Mouse (Mus musculus) ES-CJ7 (cell line): ENCODE data around the gene Cebpzos.
A peak's percentile ranks its signal among the peaks of the same experiment; 100 is the strongest.

Experiments used
- DNase-seq: peaks from one replicate; pipeline ENCODE4 v3.0.0; 2011; ENCODE audit warnings: low read depth, low spot score

Cebpzos gene

DNA sequence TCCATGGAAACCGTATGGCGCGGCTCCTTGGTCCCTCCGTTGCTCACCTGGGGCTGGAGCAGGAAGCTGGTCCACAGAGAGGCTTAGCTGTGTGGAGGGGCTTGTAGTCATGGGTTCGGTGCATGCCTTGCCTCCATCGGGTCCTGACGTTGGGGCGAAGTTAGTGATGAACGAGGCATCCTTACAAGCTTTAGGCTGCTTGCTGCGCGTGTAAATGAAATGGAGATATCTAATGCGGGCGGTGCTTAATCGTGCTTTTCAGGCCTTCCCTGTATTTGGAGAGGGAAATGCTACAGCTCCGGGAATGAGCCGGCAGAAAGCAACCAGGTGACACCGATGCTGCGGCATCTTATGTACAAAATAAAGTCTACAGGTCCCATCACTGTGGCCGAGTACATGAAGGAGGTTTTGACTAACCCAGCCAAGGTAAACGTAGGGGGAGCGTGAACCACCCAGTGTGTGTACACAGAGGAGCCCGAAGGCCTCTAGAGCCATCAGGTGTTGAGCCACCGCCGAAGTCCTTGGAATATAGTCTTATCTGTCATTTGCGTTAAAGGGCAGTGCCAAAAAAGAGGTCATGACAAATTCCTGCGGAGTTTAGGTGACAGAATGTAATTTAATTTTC is 21.0 kb downstream of the Cebpzos start:
- DNase-seq: peak; percentile 17

DNA sequence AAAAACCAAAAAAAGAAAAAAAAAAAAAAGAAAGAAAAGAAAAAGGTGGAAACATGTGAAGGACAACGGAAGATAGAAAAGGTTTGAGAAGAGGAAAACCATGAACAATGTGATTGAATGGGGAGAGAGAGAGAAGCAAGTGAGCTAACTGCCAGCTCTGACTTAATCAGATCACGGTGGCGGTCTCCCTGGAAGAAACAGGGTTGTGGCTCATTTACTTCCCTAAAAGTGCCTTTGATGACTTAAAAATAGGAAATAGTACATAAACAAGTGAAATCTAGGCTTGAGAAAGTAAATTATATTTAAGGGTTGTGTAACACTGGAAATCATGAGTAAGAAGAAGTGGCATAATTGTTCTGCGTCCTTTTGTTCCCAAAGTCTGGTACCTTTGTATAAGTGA is 22.6 kb downstream of the Cebpzos start:
- DNase-seq: no peak

DNA sequence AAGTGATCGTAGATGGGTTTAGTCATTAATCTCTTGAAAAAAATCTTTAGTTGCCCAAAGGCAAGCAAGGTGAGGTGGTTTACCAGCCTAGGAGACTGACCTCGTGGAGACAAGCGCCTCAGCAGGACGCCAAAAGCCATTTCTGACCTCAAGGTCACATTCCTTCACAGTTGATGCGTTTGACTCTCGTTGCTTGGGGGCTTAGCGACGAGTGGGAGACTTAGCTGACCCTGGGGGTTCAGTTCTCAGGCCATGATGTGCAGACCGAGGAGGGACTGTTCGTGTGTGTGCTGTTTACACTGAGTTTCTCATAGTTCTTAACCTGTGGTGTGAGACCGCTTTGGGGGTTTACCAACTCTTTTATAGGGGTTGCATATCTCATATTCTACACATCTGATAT is 26.3 kb downstream of the Cebpzos start:
- DNase-seq: peak; percentile 19

DNA sequence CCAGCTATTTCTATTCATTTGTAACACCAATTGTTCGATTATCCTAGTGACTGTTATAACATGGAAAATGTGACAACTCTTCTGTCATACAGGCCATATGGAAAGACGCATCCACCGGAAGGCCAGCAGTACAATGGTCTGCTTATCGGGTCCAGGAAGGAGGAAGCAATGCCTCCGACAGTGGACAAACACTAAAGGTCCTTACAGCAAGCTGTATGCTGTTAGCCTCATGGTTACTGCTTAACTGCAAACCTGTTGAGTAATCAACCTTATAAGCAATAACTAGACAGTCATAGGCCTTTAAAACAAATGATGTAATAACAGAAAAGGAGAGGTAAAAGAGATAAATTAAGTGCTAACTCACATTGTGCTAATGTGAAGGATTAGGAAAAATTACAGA is 34.9 kb downstream of the Cebpzos start:
- no peak for DNase-seq

DNA sequence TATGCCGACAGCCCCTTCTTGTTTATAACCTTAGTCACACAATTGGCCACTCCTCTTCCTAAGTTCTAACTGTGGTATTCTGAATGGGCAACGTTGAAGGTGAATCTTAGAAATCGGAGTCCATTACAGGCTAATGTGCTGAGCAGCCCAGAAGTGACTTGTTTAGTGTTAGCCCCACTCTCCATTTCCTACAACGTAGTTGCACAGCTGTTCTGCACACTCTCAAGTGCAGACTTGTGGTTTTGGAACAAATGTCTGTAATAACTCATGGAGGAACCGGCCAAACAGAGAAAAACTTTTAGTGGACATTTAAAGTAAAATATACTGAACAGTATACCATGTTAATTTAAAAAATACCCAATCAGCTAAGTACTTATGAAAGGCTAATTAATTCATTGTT is 35.8 kb downstream of the Cebpzos start:
- DNase-seq: no peak

DNA sequence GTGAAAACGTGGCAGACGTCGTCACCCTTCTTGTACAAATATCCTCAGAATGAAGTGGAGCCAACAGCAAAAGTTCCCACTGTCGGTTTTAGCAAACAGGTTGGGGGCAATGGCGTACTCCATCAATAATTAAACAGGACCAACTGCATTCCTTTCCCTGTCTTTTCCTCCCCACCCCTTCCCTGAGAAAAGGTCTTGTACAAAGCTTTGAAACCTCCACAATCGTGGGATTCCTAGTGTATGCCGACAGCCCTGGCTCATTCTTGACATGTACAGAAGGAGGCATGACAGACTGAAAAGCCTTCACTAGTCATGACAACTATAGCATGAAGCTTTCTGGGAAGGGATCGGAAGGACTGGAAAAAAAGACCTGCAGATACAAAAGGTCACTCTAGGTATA is 36.9 kb downstream of the Cebpzos start:
- no peak for DNase-seq

DNA sequence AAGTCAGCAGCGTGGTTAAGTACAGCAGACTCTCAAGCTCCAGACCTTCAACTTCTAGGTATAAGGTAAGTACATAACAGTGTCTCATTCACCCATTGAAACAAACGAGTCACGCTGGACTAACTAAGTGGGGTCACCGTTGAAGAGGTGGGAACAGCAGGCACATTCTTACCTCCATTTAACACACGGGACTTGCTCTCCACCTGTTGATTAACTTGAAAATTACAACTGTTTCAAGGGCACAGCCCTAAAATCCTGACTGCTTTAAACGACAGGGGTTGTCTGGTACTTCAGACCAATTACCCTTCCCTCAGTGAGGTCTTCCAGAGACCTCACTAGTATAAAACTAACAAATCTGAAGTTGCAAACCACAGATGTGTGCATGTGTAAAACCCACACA is 43.2 kb downstream of the Cebpzos start:
- DNase-seq: peak; percentile 21

DNA sequence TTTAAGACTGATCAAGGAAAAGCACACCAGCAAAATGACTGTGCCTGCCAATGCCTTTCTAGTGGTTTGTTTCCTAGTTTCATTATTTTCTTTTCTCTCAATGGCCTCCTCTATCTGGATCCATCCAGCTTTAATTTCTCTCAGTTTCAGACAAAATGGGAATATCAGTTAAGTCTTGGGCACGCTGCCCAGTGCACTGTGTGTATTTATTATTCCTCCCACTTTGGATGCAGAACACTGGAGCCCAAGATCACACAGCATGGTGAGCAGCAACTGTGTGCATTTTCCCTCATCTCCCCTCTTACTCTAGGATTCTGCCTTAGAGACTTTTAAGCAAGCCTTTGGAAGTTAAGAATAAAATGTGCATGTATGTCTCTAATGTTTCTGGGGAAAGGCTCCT is 48.1 kb downstream of the Cebpzos start:
- no peak for DNase-seq

DNA sequence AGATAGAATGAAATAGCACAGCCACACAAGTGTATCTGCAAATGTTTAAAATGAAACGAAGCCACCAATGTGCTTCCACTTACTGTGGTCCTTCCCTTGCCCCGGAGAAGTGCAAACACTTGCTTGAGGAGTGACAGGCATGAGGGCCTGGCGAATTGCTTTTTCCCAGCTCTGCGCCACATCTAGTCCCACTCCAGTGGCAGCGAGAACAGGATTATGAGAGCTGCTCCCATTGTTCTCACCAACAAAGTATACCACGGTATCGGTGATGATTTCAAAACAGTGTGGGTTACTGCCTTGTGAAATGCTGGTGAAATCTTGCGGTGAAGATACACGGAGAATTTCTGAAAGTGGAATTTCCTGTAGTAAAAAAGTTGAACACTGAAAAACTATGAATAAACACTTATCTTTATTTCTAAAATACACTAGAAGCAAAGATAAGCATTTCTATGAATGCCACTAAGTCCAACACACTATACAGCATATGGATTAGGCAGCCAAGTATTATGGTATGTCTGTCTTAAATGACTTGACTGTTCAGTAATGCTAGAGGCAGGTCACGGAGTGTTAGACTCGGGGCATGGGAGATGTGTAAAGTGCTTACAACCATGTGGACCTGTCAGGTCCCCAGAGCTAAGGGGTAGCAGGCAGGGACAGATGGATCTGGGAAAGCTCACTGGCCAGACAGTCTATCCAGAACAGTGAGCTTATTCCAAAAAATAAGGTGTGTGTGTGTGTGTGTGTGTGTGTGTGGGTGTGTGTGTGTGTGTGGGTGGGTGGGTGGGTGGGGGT is 50.0 kb downstream of the Cebpzos start:
- no peak for DNase-seq

DNA sequence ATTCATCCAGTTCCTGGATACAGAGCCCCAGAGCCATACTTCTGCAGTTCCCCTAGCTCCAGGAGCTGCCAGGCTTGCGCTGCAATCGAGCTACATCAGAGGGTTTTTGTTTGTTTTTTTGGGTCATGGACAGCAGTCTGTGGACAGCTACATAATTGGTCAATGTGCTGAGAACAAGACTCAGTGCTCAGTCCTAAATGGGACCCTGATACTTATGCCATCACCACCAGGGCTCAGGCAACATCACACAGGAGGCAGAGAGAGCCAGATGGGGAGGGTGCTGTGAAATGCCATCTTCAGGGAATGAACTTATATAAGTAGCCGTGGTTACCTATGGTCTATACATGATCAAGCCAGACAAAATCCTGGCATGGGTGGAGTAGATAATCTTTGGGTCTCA is 52.2 kb downstream of the Cebpzos start:
- DNase-seq: no peak
